Mouse (Mus musculus) kidney, adult 8-10 months (tissue): ENCODE measurements around the gene Tgm1.

ENCODE experiments used
- DNase-seq, 2 experiments: peaks; one replicate each; pipeline ENCODE4 v3.0.0; 2022

Gene Tgm1

DNA sequence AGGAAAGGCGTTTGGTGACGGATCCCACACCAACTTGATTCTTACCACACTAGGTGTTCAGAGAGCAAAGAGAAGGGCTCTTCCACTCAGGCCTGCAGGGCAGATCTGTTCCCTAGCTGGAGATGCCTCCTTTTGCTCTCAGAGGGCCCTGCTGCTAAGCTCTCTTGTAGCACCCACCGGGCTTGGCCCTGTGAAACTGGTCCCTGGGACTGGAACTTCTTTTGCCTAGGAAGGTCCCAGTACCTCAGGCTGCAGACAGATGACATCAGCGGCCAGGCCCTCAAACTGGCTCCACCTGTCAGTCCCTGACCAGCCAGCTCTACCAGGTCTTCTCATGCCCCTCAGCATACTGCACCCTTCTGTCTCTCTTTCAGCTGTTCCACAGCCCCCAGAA is at the start of gene Tgm1:
Gene Tgm1 (minus strand): TSS at position 198 of the 394 bp plus-strand sequence.
- no peak for DNase-seq

DNA sequence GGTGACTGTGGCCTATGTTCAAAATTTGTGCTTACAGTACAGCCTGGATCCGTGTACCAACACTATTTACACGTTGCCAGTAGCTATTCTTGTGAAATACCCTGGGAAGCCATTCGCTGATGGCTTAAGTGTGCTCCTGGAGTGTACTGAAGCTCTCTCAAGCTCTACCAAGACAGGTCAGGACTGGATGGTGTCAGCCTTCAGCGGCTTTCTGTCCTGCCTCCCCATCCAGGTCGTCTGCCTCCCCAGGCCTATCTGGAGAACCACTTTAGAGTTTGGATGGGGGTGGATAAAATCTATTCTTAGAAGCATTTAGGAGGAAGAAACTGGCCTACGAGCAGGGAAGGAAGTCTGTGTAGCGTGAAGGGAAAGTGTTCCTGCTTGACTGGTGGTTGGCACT is 49.4 kb upstream of the Tgm1 start:
- DNase-seq = no peak

DNA sequence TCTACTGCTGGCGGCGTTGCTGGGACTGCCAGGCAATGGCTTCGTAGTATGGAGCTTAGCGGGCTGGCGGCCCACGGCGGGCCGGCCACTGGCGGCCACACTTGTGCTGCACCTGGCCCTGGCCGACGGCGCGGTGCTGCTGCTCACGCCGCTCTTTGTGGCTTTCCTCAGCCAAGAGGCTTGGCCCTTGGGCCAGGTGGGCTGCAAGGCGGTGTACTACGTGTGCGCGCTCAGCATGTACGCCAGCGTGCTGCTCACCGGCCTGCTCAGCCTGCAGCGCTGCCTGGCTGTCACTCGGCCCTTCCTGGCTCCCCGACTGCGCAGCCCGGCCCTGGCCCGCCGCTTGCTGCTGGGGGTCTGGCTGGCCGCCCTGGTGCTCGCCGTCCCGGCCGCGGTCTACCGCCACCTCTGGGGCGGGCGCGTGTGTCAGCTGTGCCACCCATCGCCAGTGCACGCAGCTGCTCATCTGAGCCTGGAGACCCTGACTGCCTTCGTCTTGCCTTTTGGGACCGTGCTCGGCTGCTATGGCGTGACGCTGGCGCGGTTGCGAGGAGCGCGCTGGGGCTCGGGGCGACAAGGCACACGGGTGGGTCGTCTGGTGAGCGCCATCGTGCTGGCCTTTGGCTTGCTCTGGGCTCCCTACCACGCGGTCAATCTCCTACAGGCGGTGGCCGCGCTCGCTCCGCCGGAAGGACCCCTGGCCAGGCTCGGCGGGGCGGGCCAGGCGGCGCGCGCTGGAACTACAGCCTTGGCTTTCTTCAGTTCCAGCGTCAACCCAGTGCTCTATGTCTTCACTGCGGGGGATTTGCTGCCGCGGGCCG is 48.5 kb upstream of the Tgm1 start:
- peak in 1 of 2 experiments; percentile 28 for DNase-seq

DNA sequence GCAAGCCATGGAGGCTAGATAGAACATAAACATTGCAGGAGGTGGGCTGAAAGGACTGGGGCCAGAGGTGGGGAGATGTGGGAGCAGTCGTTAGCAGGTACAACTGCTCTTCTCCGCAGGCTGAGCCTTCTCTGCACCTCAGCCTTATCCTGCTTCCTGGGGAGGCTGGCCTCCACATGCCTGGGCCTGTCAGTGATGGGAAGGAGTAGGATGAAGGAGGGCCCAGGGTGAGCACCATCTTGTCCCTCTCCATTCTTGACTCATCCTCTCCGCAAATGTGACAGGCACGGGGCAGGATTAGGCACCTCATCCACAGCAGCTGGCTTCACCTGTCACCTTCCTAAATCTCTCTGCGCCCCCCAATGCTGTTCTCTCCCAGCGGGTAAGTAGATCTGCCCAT is 47.4 kb upstream of the Tgm1 start, which contains the start of gene Ltb4r2:
Gene Ltb4r2 (plus strand): TSS at position 266 of the 400 bp plus-strand sequence.
- DNase-seq = no peak

DNA sequence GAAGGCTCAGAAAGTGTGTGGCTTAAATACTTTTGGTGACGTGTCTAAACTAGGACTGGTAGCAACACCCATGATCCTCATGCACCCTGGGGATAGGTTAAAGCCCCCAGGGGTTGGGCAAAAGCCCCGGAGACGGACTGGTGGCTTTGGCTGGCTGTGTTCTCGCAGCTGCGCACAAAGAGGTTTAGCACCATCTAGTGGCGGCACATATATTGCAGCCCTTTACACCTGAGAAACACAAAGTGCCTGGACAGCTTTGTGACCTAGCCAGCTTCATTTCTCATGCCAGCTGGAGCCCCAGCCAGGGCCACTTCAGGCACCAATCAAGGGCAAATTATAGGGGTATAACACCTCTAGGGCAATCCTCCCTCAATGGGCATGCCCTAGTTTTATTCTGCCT is 46.4 kb upstream of the Tgm1 start:
- peak; percentile 89 to 95 for DNase-seq

DNA sequence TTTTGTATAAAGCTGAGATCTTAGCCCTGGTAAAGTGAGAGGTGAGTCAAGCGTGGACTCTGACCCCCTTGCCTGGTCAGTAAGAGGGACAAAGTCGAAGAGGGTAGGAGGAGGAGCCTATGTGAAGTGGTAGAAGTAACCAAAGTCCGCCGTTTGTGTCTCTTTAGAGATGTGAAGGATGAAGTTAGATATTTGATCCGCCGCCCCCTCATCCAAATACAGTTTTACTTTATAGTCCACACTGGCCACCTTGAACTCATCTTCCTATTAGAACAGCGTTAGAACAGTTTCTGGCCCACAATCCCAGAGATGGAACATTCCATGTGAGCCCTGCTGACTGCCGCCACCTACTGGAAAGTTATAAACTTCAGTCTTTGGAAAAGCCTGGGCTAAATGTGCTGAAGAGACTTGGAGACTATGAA is 44.6 kb upstream of the Tgm1 start, which contains the start of gene Cideb:
Gene Cideb (minus strand): TSS at position 96 of the 422 bp plus-strand sequence.
- DNase-seq = peak; percentile 84 to 90

DNA sequence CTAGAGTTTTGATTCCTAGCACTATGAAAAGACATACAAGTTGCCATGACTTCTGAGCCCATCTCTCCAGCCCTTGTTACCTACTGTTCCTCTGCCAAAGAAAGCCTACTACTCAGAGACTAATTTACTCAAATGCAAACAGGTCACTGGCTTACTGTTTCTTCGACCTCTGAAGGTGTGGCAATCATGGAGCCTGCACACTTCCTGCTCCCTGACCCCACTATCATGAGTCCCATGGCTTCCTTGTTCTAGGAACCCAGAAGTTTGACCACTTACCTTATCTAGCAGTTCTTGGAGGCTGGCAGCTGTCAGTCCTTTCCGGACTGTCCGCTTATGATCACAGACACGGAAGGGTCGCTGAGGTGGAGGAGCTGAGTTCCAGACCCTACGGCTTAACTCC is 43.8 kb upstream of the Tgm1 start:
- no peak for DNase-seq

DNA sequence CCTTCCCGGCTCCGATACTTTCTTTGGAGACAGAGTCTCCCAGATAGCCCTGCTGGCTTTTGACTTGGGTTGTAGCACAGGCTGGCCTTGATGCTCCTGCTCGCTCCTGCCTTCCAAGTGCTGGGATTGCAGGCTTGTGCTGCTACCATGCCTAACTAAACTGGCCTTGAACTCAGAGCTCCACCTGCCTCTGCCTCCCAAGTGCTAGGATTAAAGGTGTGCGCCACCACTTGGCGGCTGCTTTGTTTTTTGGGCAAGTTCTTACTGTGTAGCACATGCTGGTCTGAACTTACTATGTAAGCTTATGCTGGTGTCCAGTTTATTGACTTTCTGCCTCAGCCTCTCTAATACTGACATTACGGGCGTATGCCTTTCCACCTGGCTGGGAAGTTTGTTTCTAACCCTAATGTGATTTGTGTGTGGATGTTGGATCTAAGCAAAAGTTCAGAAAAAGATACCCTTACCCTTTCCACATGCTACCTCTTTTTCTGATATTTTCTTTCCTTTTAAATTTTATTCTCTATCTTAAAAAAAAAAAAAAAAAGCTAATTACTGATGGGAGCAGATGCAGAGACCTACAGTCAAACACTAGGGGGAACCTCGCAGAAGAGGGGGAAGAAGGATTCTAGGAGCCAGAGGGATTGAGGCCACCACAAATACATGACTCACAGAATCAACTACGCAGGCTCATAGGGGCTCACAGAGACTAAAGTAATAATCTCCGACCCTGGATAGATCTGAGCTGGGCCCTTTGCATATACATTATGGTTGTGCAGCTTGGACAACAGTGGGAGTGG is 33.5 kb upstream of the Tgm1 start:
- no peak for DNase-seq

DNA sequence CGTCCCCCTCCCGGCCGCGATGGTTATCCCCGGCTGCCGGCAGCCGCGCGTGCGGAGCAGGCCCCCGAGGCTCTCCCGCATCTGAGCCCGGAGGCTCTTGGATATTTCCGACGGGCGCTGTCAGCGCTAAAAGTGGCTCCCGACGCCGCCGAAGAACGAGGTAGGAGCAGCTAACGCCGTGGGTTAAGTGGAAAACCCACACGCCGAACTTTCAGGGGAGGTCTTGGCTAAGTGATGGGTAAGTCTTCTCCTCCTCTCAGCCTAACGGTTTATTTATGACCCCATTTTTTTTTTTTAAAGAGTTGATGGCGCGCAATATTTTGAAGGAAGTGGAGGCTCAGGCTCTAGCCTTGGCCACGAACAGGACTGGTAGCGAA is 32.1 kb upstream of the Tgm1 start:
- no peak for DNase-seq

DNA sequence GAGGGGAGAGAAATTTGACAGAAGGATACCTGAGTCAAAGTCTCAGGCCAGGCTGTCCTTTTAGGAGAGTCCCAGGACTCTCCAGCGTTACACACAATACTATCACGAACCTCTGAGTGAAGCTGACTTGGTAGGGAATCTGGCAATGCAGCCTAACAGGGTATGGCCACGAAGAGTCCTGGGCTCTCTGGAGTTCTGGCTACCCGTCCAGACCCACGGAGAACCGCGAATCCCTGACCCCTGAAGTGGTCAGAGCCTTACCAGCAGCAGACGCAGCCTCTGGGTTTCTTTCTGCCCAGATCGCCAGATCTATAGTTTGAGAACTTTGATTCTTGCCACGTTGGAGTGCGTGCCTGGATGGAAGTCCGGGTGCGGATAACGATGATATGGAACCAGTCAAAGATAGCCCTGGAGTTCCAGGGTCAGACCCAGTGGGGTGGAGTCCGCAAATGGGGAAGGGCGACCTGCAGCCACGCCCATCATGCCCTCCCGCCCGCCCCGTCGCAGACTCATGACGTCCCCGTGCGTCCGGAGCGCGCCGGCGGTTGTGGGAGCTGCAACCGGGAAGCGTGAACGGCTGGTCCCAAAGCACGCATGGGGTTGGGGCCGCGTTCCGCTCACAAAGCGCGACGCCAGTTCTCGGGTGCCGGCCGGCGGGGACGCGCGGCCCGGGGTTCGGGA is 31.6 kb upstream of the Tgm1 start, which contains the start of the genes Dhrs1 and Nop9:
Gene Dhrs1 (minus strand): TSS at position 511 of the 681 bp plus-strand sequence.
Gene Nop9 (plus strand): TSS at position 514 of the 681 bp plus-strand sequence.
- DNase-seq = peak; percentile 81 to 86

DNA sequence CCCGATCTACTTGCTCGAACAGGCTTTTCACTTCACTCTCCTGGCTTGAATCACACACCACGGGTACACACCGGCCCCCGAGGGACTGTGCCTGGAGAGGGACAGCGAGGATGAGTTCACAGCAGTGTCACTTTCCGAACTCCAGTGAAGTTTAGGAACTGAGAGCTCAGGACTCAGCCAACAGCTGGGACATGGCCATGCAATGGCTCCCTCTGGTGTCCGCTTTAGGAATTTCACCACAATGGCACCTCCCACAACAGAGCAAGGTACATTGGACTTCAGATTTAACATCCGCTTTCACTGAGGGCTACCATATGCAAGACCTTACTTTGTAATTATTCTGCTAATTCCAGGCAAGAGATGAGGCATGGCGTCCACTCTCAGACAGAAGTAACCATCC is 30.0 kb upstream of the Tgm1 start:
- peak; percentile 84 to 94 for DNase-seq

DNA sequence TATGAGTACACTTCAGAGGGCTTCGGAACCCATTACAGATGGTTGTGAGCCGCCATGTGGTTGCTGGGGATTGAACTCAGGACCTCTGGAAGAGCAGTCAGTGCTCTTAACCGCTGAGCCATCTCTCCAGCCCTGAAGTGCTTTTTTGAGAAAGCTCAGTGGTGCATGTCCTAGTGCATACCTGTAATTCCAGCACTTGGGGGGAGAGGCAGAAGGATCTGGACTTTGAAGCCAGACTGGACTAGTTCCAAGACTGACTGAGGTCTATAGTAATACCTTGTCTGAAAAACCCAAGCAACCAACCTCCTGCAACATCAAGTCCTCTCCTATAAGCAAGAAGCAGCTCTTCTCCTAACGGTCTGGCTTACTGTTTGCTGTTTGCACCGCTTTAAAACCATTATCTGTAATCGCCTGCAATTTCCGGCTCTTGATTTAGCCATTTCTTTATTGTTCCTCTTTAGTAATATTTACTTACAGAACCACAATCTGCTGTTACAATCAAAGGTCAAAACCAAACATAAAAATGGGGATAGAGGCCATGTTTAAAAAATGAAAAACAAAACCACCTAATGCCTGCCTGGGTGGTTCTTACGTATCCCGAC is 23.5 kb upstream of the Tgm1 start:
- DNase-seq = peak; percentile 64 to 83

DNA sequence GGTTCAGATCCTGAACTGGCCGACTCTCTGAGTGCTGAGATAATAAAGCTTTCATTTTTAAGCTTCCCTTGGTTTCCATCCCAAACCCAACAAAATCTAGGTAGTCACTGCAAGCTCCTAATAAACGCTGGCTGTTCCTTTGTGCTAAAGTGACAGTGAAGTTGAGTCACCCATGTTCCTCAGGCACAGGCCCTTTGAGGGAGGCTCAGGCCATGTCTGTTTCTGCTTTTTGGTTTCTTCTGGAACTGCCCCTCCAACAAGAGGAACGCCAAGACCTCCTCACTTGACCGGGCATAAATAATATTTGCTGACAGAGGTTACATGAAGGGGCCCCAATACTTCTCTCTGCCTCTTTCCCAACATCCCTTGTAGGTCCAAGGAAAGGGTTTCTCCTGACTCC is 22.0 kb upstream of the Tgm1 start:
- no peak for DNase-seq

DNA sequence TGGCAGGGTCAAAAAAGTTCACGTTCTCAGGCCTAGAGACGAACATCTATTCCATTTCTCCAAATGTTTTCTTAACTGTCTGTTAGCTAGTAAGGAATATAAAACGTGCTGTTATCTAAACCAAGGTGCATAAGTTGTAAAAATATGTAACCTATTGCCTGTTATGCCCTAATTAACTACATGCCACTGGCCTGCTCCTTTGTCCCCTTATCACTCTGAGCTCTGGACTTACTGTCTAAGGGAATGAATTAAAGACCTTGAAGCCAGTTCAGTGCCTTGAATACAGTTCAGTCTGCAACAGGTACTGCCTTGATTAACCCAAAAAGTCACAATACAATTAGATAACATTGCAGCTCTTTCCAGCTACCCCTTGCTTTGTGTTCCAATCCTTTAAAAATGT is 21.6 kb upstream of the Tgm1 start:
- no peak for DNase-seq

DNA sequence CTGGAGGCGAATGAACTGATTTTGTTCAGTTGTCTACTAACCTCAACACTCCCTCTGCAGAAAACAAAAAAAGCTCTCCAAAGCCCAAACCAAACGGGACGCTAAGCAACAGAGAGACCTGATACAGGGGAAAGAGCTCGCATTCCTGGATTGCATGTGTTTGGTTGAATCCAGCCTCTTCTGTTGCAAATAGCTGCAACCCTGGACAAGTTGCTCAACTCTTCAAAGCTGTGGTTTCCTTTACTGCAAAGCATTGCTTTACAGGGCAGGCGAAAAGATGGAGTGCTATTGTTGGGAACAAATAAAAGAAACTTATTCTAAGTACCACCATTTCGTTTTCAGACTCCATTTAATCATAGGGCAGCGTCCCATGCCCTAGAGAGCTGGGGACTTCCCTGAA is 21.1 kb upstream of the Tgm1 start:
- no peak for DNase-seq

DNA sequence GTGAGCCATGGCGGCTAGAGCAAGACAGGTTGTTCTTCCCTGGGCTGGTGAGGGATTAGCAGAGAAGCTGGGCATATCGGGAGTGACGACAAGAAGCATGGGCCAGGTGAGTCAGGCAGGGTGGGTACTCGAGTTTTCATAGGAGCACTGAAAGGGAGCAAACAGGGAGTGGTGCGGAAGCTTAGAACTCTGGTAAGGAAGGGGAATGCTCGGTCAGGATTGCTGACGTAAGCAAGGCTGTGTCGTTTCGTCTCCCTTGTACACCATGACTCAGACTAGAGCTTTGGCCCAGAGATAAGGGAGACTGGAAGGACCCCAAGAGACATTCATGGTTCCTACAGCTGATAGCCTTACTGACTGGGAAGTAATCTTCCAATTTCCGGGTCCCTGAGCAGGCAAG is 20.2 kb upstream of the Tgm1 start:
- DNase-seq = no peak

DNA sequence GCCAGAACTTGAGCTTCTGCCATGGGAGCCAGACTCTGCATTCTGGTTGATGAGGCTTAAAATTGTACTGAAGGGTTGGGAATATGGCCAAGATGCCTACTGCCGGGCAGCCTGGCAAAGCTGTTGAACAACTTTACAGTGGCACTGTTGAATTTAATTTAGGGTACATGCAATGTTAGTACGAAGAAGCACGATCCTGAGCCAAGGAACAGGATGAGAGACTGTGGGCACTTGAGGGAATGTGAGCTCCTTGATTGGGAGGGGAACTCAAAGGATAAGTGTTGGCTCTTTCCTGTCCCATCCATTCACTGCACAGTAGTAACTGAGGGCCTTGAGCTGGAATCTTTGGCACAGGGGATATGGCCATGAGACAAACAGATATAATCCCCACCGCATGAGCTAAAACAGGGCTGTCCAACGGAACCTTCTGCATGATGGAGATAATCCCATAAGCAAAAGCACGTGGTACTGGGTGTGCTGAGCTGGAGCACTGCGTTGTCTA is 16.9 kb upstream of the Tgm1 start:
- DNase-seq = no peak

DNA sequence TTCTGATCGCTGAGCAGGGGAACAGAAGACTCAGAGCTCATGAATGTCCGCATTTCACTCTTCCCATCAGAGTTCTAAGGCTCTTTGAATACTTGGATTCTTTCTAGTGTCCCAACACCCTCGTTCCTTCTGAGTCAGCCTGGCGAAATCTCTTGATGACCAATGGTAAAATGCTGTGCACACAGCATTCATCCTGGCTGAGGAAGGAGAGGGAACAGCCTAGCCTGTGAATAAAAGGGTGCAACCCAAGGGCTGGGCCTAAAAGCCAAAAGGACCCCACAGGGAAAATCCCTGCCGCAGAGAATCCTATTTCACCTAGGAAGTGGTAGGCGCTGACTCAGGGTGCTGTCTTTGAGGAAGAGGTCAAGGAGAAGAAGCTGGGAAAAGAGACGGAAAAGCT is 16.4 kb upstream of the Tgm1 start:
- no peak for DNase-seq

DNA sequence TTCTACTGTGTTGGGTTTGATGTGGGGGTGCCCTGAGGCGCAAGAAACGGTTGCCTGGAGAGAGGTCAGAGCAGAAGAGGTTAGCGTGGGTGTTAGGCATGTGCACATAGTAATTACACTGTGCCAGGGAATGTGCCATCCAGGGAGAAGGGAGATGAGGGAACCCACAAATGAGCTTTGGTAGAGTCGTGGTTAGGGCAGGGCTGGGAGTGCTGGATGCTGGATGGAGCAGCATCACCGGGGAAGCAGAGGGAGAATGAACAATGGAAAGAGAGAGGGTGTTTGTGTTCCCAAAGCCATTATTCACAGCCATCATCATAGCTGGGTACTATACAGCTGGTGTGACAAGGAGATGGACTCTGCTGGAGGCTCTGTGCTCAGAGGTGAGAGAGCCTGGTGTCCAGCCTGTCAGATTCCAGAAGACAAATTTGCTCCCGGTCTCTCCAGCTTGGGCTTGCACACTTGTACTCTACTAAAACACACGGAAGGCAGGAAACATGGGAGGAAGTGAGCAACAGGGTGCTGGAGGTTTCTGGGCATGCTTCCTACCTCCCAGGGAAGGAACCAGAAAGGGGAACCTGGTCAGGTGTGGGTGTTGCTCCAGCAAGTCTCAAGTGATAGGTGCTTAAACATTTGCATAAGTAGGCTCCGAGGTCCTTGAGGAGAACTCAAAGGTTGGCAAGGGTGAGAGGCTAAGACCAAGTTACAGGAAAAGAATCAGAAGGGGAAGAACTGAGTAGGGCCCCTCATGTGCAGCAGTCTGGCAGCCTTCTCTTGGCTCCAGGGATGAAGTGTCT is 14.4 kb upstream of the Tgm1 start:
- DNase-seq = no peak

DNA sequence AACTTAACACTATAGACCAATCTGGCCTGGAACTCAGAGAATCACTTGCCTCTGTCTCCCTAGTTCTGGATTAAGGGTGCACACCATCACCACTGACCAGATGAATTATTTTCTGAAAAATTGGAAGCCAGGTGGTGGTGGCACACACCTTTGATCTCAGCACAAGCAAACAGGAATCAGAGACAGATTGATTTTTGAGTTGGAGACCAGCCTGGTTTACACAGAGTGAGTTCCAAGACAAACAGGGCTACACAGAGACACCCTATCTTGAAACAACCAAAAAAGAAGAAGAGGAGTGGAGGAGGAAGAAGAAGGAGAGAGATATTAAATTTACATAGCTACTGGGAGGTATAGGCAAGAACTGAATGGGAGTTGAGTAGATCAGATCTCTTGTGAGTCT is 12.5 kb upstream of the Tgm1 start:
- DNase-seq = no peak

DNA sequence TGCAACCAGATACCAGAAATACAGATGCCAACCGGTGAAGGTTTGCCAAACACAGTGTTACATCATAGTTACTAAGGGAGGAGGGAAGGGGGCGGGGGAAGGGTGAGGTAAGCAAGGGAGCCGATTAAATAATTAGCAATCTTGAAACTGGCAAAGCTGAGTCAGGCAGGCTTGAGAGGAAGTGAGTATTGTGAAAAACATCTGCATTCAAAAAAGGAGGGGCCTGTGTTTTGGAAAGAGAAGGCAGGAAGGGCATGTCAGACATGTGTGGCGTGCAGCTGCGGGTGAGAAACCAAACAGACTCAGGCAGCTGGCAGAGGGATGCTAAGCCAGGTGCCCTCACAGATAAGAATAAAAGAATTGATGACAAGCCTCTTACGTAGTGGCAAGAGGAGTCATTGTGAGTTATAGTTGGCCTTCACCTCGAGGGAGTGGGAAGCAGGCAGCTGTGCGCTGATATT is 10.7 kb upstream of the Tgm1 start:
- peak; percentile 57 to 58 for DNase-seq

DNA sequence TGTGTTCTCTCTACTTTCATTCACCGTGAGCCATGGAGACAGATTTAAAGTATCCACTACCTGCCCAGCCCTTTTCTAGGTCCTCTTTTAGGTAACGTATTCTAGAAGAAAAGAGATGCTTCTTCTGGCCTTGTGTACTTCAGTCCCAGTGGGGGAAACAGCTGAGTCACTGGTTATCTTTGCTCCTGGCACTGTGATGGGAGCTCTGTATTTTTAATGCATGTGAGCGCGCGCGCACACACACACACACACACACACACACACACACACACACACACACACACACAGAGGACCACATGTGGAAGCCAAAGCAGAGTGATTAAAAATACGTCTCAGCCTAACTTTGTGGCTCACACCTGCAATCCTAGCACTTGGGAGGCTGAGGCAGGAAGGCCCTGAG is 9.7 kb upstream of the Tgm1 start:
- DNase-seq = no peak
